In the genomic region with DNA sequence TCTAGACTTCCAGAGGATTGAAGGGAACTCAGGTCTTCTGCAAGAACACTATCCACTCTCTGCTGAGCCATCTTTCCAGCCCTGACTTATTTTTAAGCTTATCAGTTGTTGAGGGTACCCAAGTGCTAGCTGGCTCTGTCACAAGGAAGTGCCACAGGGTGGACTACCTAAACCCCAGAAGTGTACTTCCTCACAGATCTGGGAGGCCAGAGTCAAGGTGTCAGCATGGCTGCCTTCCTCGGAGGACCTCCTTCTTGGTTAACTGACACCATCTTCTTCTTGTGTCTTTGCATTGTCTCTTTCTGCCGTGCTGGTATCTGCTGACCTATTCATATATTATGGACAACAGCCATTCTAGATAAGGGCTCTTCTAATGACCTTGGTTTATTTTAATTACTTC, we compare ENCODE assay signal across 28 mouse cellular contexts.
DNase-seq lines count a peak whose midpoint lies in the region; ATAC-seq lines count a peak whose summit lies in the region.
"Had no signal": no experiment of that assay in that cellular context is flagged by ENCODE, and none has a peak within 500 bp of the region (broad histone marks: within the 10 kb centered on the region; RNA-seq: fewer than 3 reads in every experiment).

No protein-coding gene starts in this region.

- no peak overlapping the region for H3K27ac ChIP-seq in heart, embryonic 10.5 days
- 0 out of 2 replicates have a peak overlapping the region, but pooled peaks have one; percentile 4 for H3K27ac ChIP-seq in midbrain, embryonic 13.5 days
- H3K27ac ChIP-seq in midbrain, embryonic 10.5 days (replicated peaks): no peak overlapping the region
- H3K27ac ChIP-seq in brown adipose tissue, adult 24 weeks (replicated peaks; ENCODE audit: low read depth, low read length): 0 out of 2 replicates have a peak overlapping the region, but pooled peaks have one; percentile 1
- H3K27ac ChIP-seq in forebrain, embryonic 14.5 days (ENCODE audit: low read depth, low read length): no peak overlapping the region
- H3K27ac ChIP-seq: heart, embryonic 13.5 days; hindbrain, postnatal 0 days; intestine, embryonic 15.5 days; layer of hippocampus, adult 2 months; left cerebral cortex, adult 2 months; lung, embryonic 15.5 days; midbrain, embryonic 12.5 days; neural tube, embryonic 15.5 days had no signal

- H3K9ac ChIP-seq in midbrain, embryonic 13.5 days (replicated peaks): no peak overlapping the region
- no peak overlapping the region for H3K9ac ChIP-seq in forebrain, embryonic 14.5 days (ENCODE audit: low read length)
- H3K9ac ChIP-seq: forebrain, postnatal 0 days; heart, embryonic 13.5 days; intestine, embryonic 15.5 days; limb, embryonic 13.5 days; lung, embryonic 15.5 days; midbrain, embryonic 12.5 days; neural tube, embryonic 15.5 days had no signal

- WGBS in heart, embryonic 10.5 days: 69% methylated on average over 2 of the region's 2 CpGs
- 89% methylated on average over 2 of the region's 2 CpGs for WGBS in midbrain, embryonic 13.5 days
- WGBS in midbrain, embryonic 10.5 days: 82% methylated on average over 2 of the region's 2 CpGs
- WGBS in forebrain, embryonic 14.5 days: 82% methylated on average over 2 of the region's 2 CpGs

- H3K36me3 ChIP-seq in heart, embryonic 10.5 days: no peaks in the 10 kb centered on the region
- no peaks in the 10 kb centered on the region for H3K36me3 ChIP-seq in midbrain, embryonic 13.5 days
- no peaks in the 10 kb centered on the region for H3K36me3 ChIP-seq in midbrain, embryonic 10.5 days
- 0 out of 2 replicates have a peak, but pooled peaks cover 2% of the 10 kb centered on the region for H3K36me3 ChIP-seq in splenic B cell, adult 2 months (ENCODE audit: control insufficient read depth, insufficient read depth, low read length, poor library complexity, severe bottlenecking)
- no peaks in the 10 kb centered on the region for H3K36me3 ChIP-seq in forebrain, embryonic 14.5 days (ENCODE audit: control insufficient read depth, insufficient read depth, low read length)
- H3K36me3 ChIP-seq: heart, embryonic 13.5 days; intestine, embryonic 15.5 days; lung, embryonic 15.5 days; midbrain, embryonic 12.5 days; neural tube, embryonic 15.5 days had no signal

- H3K9me3 ChIP-seq in heart, embryonic 10.5 days: no peaks in the 10 kb centered on the region
- H3K9me3 ChIP-seq in midbrain, embryonic 13.5 days: no peaks in the 10 kb centered on the region
- no peaks in the 10 kb centered on the region for H3K9me3 ChIP-seq in midbrain, embryonic 10.5 days (replicated peaks)
- H3K9me3 ChIP-seq in forebrain, embryonic 14.5 days (replicated peaks; ENCODE audit: control insufficient read depth, low read length): no peaks in the 10 kb centered on the region
- H3K9me3 ChIP-seq: heart, embryonic 13.5 days; intestine, embryonic 15.5 days; limb, embryonic 13.5 days; lung, embryonic 15.5 days; midbrain, embryonic 12.5 days; neural tube, embryonic 15.5 days had no signal

- H3K27me3 ChIP-seq in heart, embryonic 10.5 days (ENCODE audit: insufficient read depth, poor library complexity, severe bottlenecking): no peaks in the 10 kb centered on the region
- H3K27me3 ChIP-seq in midbrain, embryonic 13.5 days: no peaks in the 10 kb centered on the region
- no peaks in the 10 kb centered on the region for H3K27me3 ChIP-seq in midbrain, embryonic 10.5 days (ENCODE audit: low read depth, poor library complexity, severe bottlenecking)
- no peaks in the 10 kb centered on the region for H3K27me3 ChIP-seq in splenic B cell, adult 2 months (ENCODE audit: control insufficient read depth, insufficient read depth, low read length, poor library complexity, severe bottlenecking)
- peaks cover 3% of the 10 kb centered on the region; the same call in 1 of the 2 replicates for H3K27me3 ChIP-seq in forebrain, embryonic 14.5 days (replicated peaks; ENCODE audit: control insufficient read depth, insufficient read depth, low read length)
- H3K27me3 ChIP-seq: heart, embryonic 13.5 days; intestine, embryonic 15.5 days; limb, embryonic 13.5 days; lung, embryonic 15.5 days; midbrain, embryonic 12.5 days; neural tube, embryonic 15.5 days had no signal

- peak; percentile 38 for DNase-seq in heart, embryonic 10.5 days (ENCODE audit: low spot score)
- DNase-seq in heart, postnatal 10 days: no peak
- no peak for DNase-seq in midbrain, embryonic 10.5 days (ENCODE audit: low spot score)
- peak; percentile 56 for DNase-seq in splenic B cell, adult 2 months (ENCODE audit: low read depth, low spot score)
- DNase-seq in forebrain, embryonic 14.5 days (ENCODE audit: low spot score): no peak
- DNase-seq: adrenal gland, adult 2 months; adrenal gland, postnatal 36 days; cerebellum, adult 9-11 months; forebrain, postnatal 0 days; gastrocnemius, postnatal 10 days; kidney, adult 2 months; kidney, postnatal 36 days; right cerebral cortex, adult 18-20 months; thymus, postnatal 14 days had no signal

- no peak overlapping the region for H3K4me3 ChIP-seq in heart, embryonic 10.5 days
- no peak overlapping the region for H3K4me3 ChIP-seq in midbrain, embryonic 13.5 days (replicated peaks)
- H3K4me3 ChIP-seq in midbrain, embryonic 10.5 days: no peak overlapping the region
- no peak overlapping the region for H3K4me3 ChIP-seq in brown adipose tissue, adult 24 weeks (ENCODE audit: insufficient read depth, low read depth, low read length)
- H3K4me3 ChIP-seq in forebrain, embryonic 14.5 days (ENCODE audit: low read depth, low read length): no peak overlapping the region
- H3K4me3 ChIP-seq: erythroblast, embryonic 14.5 days; heart, embryonic 13.5 days; intestine, embryonic 15.5 days; layer of hippocampus, adult 2 months; left cerebral cortex, adult 2 months; limb, embryonic 13.5 days; lung, embryonic 15.5 days; midbrain, embryonic 12.5 days; neural tube, embryonic 15.5 days had no signal

- no peak overlapping the region for H3K4me2 ChIP-seq in midbrain, embryonic 13.5 days (replicated peaks)
- no peak overlapping the region for H3K4me2 ChIP-seq in forebrain, embryonic 14.5 days (ENCODE audit: low read length)
- H3K4me2 ChIP-seq: heart, embryonic 13.5 days; intestine, embryonic 15.5 days; limb, embryonic 13.5 days; liver, embryonic 11.5 days; lung, embryonic 15.5 days; midbrain, embryonic 12.5 days; neural tube, embryonic 15.5 days had no signal

- no peak for ATAC-seq in midbrain, embryonic 13.5 days
- ATAC-seq in forebrain, embryonic 14.5 days: no peak
- ATAC-seq: activated CD4-positive, CD25-positive, alpha-beta regulatory T cell, adult 4 months; forebrain, postnatal 0 days; hindbrain, postnatal 0 days; intestine, embryonic 15.5 days had no signal

- H3K4me1 ChIP-seq in heart, embryonic 10.5 days: peaks cover 16% of the 10 kb centered on the region; the same call in 1 of the 2 replicates
- H3K4me1 ChIP-seq in midbrain, embryonic 13.5 days (replicated peaks): peaks cover 13% of the 10 kb centered on the region
- H3K4me1 ChIP-seq in midbrain, embryonic 10.5 days: peaks cover 28% of the 10 kb centered on the region
- H3K4me1 ChIP-seq in brown adipose tissue, adult 24 weeks (ENCODE audit: control insufficient read depth, insufficient read depth, insufficient read length, low read length): peaks cover 25% of the 10 kb centered on the region; the same call in 1 of the 2 replicates
- peaks cover 3% of the 10 kb centered on the region; the same call in 1 of the 2 replicates for H3K4me1 ChIP-seq in forebrain, embryonic 14.5 days (ENCODE audit: control insufficient read depth, insufficient read depth, low read length)

- intact Hi-C loops in heart, postnatal 10 days (cut with DNase I): no loop called here

Comparison
In these comparisons a context has a peak if more than half of its experiments do, and no peak if none do; other contexts are left out.
1. DNase-seq: peak in heart, embryonic 10.5 days (single experiment) and splenic B cell, adult 2 months (single experiment); none in heart, postnatal 10 days (0 of 2), midbrain, embryonic 10.5 days (single experiment) and forebrain, embryonic 14.5 days (single experiment).
2. H3K27ac ChIP-seq: peak in midbrain, embryonic 13.5 days (single experiment) and brown adipose tissue, adult 24 weeks (single experiment); none in heart, embryonic 10.5 days (single experiment), midbrain, embryonic 10.5 days (single experiment) and forebrain, embryonic 14.5 days (single experiment).